Mouse (Mus musculus): ENCODE measurements around the gene Zbtb32. TPM values are rescaled to one million over a fixed set of nuclear protein-coding genes. Genes with fewer than 3 reads are reported as not detected.

Gene Zbtb32
- polyA plus RNA-seq (2012; rRNA removed), result 0.52 and 1.6 TPM in 2 replicates

DNA sequence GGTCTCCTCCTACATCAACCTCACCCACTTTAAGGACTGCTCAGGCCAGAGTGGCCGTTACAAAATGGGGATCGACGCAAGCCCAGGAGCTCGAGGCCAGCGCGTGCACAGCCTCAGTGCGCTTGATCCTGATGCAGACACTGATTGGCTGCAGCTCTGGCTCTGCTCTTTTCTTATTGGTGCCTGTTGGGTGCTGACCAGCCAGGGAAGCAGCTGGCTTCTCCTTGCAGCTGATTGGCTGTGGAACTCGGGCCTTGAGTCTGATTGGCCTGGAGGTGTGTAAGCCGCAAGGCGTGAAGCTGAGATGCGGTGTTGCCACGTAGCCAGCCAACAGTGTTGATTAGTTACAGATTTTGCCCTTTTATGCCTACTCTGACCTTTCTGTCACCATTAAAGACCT is at the start of gene Zbtb32:
Zbtb32 (minus strand) TSS at position 124 of the 400 bp plus-strand sequence.
- 94% methylated on average over 12 of the region's 12 CpGs for WGBS
- H3K27me3 ChIP-seq (ENCODE audit: control insufficient read depth, insufficient read depth, low read length), result no peaks in the 10 kb centered on the region
- no peaks in the 10 kb centered on the region for H3K36me3 ChIP-seq (ENCODE audit: control insufficient read depth, insufficient read depth, low read length)
- TF ChIP-seq POLR2A (IDR thresholded peaks at IDR 0.05; ENCODE audit: low read depth, low read length) (no peak), CTCF (IDR thresholded peaks at IDR 0.05; ENCODE audit: extremely low read depth, insufficient read length, insufficient replicate concordance, low read depth, low read length) (no peak)
- peaks cover 19% of the 10 kb centered on the region; the same call in 1 of the 2 replicates for H3K4me1 ChIP-seq (ENCODE audit: control insufficient read depth, insufficient read depth, insufficient read length, low read length)
- no peak within 1 kb of the TSS for H3K27ac ChIP-seq (ENCODE audit: insufficient read depth, low read depth, low read length)
- H3K4me3 ChIP-seq (ENCODE audit: low read depth, low read length), result peak within 1 kb of the TSS; percentile 14; the same call in 1 of the 2 replicates

DNA sequence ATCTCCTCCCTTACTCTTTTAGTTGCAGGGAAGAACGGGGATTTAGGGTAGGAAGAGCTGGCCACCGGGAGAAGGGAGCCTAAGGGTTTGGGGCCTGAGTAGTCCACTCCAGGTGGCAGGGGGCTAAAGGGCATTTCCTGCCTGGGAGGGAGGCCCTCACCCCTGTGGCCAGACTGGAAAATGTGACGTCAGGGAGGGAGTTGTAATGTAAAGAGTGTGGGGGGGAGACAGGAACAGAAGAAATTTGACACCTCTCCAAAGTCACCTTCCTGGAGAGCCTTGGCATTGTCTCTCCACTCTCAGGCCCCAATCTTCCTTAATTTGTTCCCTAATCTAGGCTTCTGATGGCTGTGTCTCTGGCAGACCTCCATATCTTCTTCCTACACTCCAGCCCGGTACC is 40.4 kb upstream of the Zbtb32 start:
- H3K36me3 ChIP-seq (ENCODE audit: control insufficient read depth, insufficient read depth, low read length), result peaks cover 34% of the 10 kb centered on the region
- TF ChIP-seq CTCF (IDR thresholded peaks at IDR 0.05; ENCODE audit: extremely low read depth, insufficient read length, insufficient replicate concordance, low read depth, low read length) (no peak), POLR2A (IDR thresholded peaks at IDR 0.05; ENCODE audit: low read depth, low read length) (no peak)
- H3K27ac ChIP-seq (ENCODE audit: insufficient read depth, low read depth, low read length), result no peak overlapping the region
- H3K27me3 ChIP-seq (ENCODE audit: control insufficient read depth, insufficient read depth, low read length), result peaks cover 16% of the 10 kb centered on the region
- no peak overlapping the region for H3K4me3 ChIP-seq (ENCODE audit: low read depth, low read length)
- 22% methylated on average over 4 of the region's 4 CpGs for WGBS
- peaks cover 6% of the 10 kb centered on the region; the same call in 1 of the 2 replicates for H3K4me1 ChIP-seq (ENCODE audit: control insufficient read depth, insufficient read depth, insufficient read length, low read length)

DNA sequence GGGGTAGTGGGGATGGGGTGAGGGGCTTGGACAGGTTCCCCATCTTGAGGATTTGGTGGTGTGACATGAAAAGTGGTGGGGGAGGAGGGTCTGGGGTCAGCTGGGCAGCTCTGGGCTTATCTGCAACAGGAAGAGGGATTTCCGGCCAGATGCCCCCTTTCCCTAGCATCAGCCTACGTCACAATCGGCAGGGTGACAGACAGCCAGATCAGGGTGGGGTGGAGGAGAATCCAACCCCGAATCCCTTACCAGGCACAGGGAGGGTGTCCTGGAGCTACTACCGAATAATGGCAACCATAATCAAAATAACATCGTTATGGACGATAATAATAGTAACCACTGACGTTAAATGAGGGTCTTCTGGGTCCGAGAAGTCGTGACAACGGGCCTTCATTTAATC is 37.7 kb upstream of the Zbtb32 start:
- Histone ChIP-seq H3K27ac (ENCODE audit: insufficient read depth, low read depth, low read length) (no peak overlapping the region), H3K4me1 (ENCODE audit: control insufficient read depth, insufficient read depth, insufficient read length, low read length) (peaks cover 6% of the 10 kb centered on the region; the same call in 1 of the 2 replicates), H3K4me3 (ENCODE audit: low read depth, low read length) (no peak overlapping the region), H3K36me3 (ENCODE audit: control insufficient read depth, insufficient read depth, low read length) (peaks cover 10% of the 10 kb centered on the region), H3K27me3 (ENCODE audit: control insufficient read depth, insufficient read depth, low read length) (peaks cover 30% of the 10 kb centered on the region)
- WGBS, result 31% methylated on average over 11 of the region's 11 CpGs
- TF ChIP-seq POLR2A (IDR thresholded peaks at IDR 0.05; ENCODE audit: low read depth, low read length) (no peak), CTCF (IDR thresholded peaks at IDR 0.05; ENCODE audit: extremely low read depth, insufficient read length, insufficient replicate concordance, low read depth, low read length) (no peak)

DNA sequence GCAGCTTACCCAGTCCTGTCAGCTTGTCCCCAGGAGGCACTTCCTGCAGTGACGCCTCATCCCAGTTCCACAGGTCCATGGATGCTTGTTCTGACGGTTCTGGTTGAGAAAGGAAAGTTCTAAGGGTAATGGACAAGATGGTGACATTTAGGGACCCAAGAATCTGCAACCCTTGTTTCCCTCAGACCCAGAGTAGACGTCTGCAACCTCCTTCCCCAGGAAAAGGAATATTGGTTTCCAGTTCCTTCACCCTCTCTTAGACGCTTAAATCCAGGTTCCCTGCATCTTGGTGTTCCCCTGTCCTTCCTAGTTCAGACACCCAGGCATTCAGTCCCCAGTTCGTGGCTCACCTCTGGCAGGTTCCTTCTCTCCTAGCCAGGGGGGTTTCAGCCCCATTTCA is 37.0 kb upstream of the Zbtb32 start, which contains the start of gene Etv2:
Etv2 (minus strand) TSS at position 101 of the 400 bp plus-strand sequence.
- Histone ChIP-seq H3K27ac (ENCODE audit: insufficient read depth, low read depth, low read length) (no peak within 1 kb of the TSS), H3K27me3 (ENCODE audit: control insufficient read depth, insufficient read depth, low read length) (peaks cover 30% of the 10 kb centered on the region), H3K4me3 (ENCODE audit: low read depth, low read length) (no peak within 1 kb of the TSS), H3K36me3 (ENCODE audit: control insufficient read depth, insufficient read depth, low read length) (peaks cover 4% of the 10 kb centered on the region), H3K4me1 (ENCODE audit: control insufficient read depth, insufficient read depth, insufficient read length, low read length) (peaks cover 6% of the 10 kb centered on the region; the same call in 1 of the 2 replicates)
- TF ChIP-seq CTCF (IDR thresholded peaks at IDR 0.05; ENCODE audit: extremely low read depth, insufficient read length, insufficient replicate concordance, low read depth, low read length), result no peak
- TF ChIP-seq POLR2A (IDR thresholded peaks at IDR 0.05; ENCODE audit: low read depth, low read length), result no peak
- 9% methylated on average over 5 of the region's 5 CpGs for WGBS

DNA sequence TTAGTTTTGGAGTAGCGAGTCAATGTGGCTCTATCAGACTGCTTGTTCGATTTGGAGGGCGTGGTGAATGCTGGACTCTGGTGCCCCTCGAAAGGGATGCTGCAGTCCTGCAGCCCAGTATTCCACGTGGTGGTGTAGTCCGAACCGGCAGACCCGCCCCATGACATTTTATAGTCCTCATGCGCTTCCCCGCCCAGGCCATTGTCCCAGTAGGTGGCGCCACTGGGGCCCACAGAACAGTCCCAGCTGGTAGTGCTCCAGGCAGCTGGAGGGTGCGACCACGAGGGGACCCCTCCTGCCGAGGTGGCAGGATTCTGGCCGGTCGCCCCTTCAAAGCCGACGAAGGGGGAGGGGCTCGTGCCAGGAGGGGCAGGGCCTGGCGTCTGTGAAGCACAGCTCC is 35.9 kb upstream of the Zbtb32 start:
- WGBS, result 2% methylated on average over 20 of the region's 20 CpGs
- H3K36me3 ChIP-seq (ENCODE audit: control insufficient read depth, insufficient read depth, low read length), result no peaks in the 10 kb centered on the region
- H3K4me1 ChIP-seq (ENCODE audit: control insufficient read depth, insufficient read depth, insufficient read length, low read length), result peaks cover 6% of the 10 kb centered on the region; the same call in 1 of the 2 replicates
- H3K27ac ChIP-seq (ENCODE audit: insufficient read depth, low read depth, low read length), result no peak overlapping the region
- peak; percentile 53; the same call in 1 of the 2 replicates for TF ChIP-seq CTCF (IDR thresholded peaks at IDR 0.05; ENCODE audit: extremely low read depth, insufficient read length, insufficient replicate concordance, low read depth, low read length)
- TF ChIP-seq POLR2A (IDR thresholded peaks at IDR 0.05; ENCODE audit: low read depth, low read length), result no peak
- peaks cover 30% of the 10 kb centered on the region for H3K27me3 ChIP-seq (ENCODE audit: control insufficient read depth, insufficient read depth, low read length)
- H3K4me3 ChIP-seq (ENCODE audit: low read depth, low read length), result no peak overlapping the region

DNA sequence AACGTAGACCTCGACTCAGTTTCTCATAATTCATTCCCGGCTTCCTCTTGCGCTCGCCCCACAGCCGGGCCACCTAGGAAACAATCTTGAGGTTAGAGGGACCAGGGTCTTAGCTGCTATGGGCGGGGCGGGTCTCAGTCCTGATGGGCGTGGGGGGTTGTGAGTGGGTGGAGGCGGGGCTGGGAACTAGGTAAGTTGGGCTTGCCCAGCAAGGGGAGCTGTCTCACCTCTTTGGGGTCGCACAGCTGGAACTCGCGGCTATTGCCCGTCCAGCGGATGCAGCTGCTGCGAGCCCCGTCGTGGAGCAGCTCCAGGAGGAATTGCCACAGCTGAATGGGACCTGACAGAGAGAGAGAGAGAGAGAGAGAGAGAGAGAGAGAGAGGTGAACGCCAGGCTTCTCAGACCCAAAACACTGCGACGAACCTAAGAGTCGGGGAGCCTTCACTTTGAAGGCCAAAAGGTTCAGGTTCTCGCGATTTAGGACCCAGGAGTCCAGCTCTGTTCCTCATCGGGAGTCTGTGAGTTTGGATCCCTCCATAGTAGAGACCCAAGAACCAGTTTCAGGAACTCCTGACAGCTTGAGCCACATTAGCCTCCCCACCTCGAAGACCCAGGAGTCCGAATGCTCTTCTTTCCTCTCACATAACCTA is 35.2 kb upstream of the Zbtb32 start:
- Histone ChIP-seq H3K4me1 (ENCODE audit: control insufficient read depth, insufficient read depth, insufficient read length, low read length) (peaks cover 6% of the 10 kb centered on the region; the same call in 1 of the 2 replicates), H3K27me3 (ENCODE audit: control insufficient read depth, insufficient read depth, low read length) (peaks cover 30% of the 10 kb centered on the region), H3K4me3 (ENCODE audit: low read depth, low read length) (no peak overlapping the region), H3K27ac (ENCODE audit: insufficient read depth, low read depth, low read length) (no peak overlapping the region), H3K36me3 (ENCODE audit: control insufficient read depth, insufficient read depth, low read length) (no peaks in the 10 kb centered on the region)
- TF ChIP-seq CTCF (IDR thresholded peaks at IDR 0.05; ENCODE audit: extremely low read depth, insufficient read length, insufficient replicate concordance, low read depth, low read length) (no peak), POLR2A (IDR thresholded peaks at IDR 0.05; ENCODE audit: low read depth, low read length) (no peak)
- WGBS, result 8% methylated on average over 27 of the region's 27 CpGs

DNA sequence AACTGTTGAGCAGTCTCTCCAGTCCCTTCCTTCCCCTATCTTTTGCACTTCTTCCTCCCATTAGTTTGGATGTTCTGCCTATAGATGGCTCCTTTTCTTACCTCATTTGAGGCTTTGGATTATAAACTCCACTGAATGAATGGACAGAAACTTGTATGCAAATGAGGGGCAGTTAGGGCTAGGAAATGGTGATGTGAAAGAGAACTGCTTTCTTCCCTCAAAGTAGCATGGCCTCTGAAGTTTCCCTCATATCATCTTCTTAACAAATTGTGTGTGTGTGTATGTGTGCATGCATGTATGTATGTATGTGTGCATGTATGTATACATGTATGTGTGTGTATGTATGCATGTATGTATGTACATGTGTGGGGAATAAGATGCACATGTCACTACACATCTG is 30.3 kb upstream of the Zbtb32 start:
- Histone ChIP-seq H3K4me3 (ENCODE audit: low read depth, low read length) (no peak overlapping the region), H3K27ac (ENCODE audit: insufficient read depth, low read depth, low read length) (no peak overlapping the region), H3K36me3 (ENCODE audit: control insufficient read depth, insufficient read depth, low read length) (peaks cover 3% of the 10 kb centered on the region), H3K4me1 (ENCODE audit: control insufficient read depth, insufficient read depth, insufficient read length, low read length) (peaks cover 2% of the 10 kb centered on the region; the same call in 1 of the 2 replicates), H3K27me3 (ENCODE audit: control insufficient read depth, insufficient read depth, low read length) (peaks cover 14% of the 10 kb centered on the region)
- no peak for TF ChIP-seq POLR2A (IDR thresholded peaks at IDR 0.05; ENCODE audit: low read depth, low read length)
- TF ChIP-seq CTCF (IDR thresholded peaks at IDR 0.05; ENCODE audit: extremely low read depth, insufficient read length, insufficient replicate concordance, low read depth, low read length), result no peak

Data from small intestine, adult 2 months (tissue).